Mouse (Mus musculus) CD4-positive helper T cell, adult 2 months (primary cell): ENCODE data around the gene Cdk2ap2.
"Not testable (repeated sequence)": the region's sequence is repeated elsewhere in the genome, so short reads cannot be mapped to it uniquely, and the experiment has no call there.

Source experiments
- DNase-seq: peaks from one replicate; pipeline ENCODE4 v3.0.0-alpha.2; 2012; ENCODE audit warnings: low read depth, missing footprints, low spot score

The Cdk2ap2 gene

GRCm38 (mm10) chr19:4066877-4067276, 30.1 kb upstream of the Cdk2ap2 start:
- DNase-seq, result no peak

DNA sequence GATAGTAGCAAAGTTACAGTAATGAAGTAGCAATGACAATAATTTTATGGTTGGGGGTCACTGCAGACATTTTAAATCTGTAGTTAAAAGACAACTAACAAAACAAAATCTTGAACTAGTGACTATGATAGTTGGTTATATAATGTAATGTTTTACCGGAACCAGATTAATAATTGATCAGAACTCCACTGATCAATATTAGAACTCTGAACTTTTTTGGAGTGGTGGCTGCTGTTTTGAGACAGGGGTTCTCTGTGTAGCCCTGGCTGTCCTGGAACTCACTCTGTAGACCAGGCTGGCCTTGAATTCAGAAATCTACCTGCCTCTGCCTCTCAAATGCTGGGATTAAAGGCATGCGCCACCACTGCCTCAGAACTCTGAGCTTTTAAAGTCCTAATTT, 28.7 kb upstream of the Cdk2ap2 start:
- DNase-seq, result not testable (repeated sequence)

- DNase-seq, result no peak
Observed at GRCm38 (mm10) chr19:4068717-4069410, 28.1 kb upstream of the Cdk2ap2 start.

DNA sequence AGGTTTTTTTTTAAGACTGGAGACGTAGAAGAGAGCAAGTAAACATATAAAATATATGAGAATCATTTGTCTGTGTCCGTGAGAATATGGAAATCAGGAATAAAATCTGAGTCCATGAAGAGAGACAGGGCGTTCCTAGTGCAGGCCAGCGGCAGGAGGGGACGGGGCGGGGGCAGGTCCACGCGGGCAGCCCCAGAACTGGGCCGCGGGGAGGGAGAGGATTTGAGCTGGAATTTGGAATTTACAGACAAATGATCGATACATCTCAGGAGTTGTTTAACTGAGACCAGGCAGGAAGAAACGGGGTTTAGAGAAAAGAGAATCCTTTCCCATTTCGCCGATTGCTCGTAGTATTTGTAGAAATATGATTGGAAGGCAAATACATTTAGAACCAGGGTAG, 26.7 kb upstream of the Cdk2ap2 start:
- DNase-seq, result no peak

GRCm38 (mm10) chr19:4070756-4071155, 26.2 kb upstream of the Cdk2ap2 start:
- no peak for DNase-seq

GRCm38 (mm10) chr19:4071406-4071805, 25.6 kb upstream of the Cdk2ap2 start:
- DNase-seq, result no peak

DNA sequence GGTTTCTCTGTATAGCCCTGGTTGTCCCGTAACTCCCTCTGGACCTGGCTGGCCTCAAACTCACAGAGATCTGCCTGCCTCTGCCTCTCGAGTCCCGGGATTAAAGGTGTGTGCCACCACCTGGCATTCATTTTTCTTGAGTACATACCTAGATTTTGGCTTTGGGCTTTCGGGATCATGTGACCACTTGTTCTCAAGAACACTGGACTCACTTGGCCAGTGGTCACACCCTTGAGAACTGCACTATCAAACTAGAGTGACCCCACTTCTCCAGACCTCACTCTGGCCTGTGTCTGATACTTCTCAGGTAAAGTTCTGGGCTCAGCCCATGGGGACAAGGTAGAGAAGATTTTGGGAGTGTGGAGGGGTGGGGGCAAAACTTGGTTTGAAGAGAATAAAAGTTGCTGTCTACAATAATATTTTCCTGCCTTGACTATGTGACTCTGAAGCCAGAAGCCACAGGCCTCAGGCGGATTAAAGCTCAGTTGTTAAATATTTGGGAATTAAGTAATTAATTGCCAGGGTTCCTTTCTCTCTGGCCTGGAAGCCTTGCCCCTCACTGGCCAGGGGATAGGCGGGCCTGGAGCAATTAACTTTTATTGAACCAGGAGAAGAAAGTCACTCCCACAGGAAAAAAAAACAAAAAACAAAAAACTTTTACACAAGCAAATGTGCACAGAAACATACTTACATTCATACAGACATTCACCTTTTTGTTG, 24.1 kb upstream of the Cdk2ap2 start:
- DNase-seq, result no peak

DNA sequence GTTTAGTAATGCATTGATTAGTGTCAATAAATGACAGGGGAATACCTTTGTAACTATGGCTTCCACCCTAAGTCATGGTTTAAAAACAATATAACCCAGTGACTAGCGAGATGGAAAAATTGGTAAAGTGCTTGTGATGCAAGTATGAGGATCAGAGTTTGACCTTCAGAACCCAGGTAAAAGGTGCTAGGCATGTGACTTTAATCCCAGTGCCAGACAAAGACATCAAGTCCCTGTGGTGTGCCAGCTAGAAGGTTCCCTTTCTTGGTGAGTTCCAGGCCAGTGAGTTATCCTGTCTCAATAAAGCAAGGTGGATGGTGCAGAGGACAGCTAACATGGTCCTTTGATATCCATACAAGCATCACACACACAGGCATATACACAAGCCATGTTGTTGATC, 21.5 kb upstream of the Cdk2ap2 start:
- no peak for DNase-seq

DNA sequence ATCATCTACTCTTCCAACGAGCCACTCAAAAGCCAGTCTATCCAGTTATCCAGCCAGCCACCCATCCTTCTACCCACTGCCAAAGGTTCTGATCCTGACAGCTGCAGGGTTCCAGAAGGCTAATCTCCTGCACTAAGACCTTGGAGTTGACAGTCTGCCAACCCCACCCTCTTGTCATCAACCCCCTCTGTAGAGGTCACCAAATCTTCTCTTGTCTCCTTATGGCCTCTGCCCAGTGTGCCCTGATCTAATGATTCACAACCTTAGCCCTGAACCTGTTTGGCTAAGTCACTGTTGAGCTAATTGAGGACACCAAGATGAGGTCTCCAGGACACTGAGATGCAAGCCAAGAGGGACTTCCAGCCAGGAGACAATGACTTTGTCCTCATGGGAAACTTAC, 17.4 kb upstream of the Cdk2ap2 start:
- no peak for DNase-seq

DNA sequence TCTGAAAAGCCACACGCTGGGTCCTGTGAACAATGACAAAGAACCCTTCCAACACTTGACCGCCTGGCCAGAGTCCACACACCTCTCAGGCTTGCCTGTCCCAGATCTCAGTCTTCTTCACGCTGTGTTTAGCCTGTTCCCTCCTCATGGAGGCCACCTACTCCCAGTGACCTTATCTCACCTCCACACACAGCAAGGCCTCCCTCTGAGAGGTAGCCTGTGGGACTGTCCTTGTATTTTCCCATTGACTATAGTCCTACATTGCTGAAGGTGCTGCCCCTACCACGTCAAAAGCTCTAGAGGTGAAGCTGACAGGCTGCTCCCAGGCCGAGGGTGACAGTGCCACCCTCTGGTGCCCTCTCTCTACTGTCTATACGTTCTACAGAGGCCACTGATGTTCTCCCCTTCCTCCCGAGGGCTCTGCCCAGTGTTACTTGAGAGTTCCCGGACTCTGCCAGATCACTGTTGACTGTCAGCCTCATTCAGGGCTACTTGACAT, 16.4 kb upstream of the Cdk2ap2 start:
- peak; percentile 75 for DNase-seq

DNA sequence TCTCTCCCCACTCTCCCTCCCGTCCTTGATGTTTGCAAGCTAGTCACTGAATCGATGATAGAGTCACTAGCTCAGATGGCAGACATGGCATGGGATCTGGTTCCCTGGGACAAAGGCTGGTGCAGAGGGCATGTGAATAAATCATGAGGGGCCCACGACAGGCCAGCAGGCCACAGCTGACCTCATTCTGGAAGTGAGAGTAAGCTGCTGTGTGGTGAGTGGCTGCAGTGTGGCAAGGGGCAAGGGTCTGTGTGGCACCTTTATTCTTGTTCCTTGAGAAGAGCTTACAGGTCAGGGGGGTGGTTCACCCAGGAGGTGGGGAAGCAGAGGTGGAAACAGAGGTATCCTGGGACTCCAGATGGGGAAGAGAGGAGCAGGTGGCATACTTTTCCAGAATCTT, 15.6 kb upstream of the Cdk2ap2 start, which contains the start of gene Cabp2:
TSS of gene Cabp2 (plus strand) at position 185 of the 400 bp plus-strand sequence.
- no peak for DNase-seq

- no peak for DNase-seq
Observed at GRCm38 (mm10) chr19:4082219-4082965, 14.6 kb upstream of the Cdk2ap2 start.

- DNase-seq, result no peak
Observed at GRCm38 (mm10) chr19:4083316-4083715, 13.7 kb upstream of the Cdk2ap2 start.

- no peak for DNase-seq
Observed at GRCm38 (mm10) chr19:4083826-4084225, 13.2 kb upstream of the Cdk2ap2 start.

DNA sequence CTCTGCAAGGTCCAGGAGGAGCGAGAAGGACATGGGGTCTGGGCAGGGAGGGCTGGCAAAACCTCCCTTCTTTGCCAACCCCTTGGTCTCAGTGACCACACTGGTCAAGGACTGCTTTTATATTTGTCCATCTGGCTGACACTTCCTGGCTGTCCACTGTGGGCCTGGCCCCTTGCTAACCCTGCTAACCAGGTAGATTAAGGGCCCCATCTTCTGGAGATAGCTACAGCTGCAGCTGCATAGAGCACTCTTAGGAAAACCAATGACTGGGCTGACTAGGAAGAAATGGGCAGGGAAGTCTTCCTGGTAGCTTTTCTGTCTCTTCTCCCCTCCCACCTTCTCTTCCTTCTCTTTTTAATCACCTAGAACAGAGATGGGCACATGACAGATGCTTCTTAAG, 12.0 kb upstream of the Cdk2ap2 start:
- no peak for DNase-seq

- no peak for DNase-seq
Observed at GRCm38 (mm10) chr19:4086156-4086555, 10.8 kb upstream of the Cdk2ap2 start.

- DNase-seq, result no peak
Observed at GRCm38 (mm10) chr19:4087090-4087489, 9.9 kb upstream of the Cdk2ap2 start.

GRCm38 (mm10) chr19:4088146-4088545, 8.8 kb upstream of the Cdk2ap2 start:
- DNase-seq, result no peak

DNA sequence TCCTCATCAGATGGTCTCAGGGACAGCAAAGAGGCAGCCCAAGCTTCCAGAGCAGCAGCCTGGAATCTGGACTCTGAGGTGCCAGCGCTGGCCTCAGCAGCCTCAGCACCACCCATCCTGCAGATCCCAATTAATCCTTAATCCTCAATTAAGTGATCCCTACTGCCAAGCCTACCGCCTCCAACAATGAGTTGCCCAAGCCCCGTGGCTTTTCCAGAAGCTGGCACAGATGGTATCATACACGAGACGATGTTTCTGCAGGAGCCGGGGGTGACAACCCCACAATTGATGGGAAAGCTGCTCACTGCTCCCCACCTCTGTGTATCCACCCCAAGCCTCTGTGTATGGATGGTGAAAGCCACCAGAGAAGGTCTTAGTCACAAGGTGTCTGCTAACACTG, 7.9 kb upstream of the Cdk2ap2 start:
- DNase-seq, result no peak

- no peak for DNase-seq
Observed at GRCm38 (mm10) chr19:4090446-4090845, 6.5 kb upstream of the Cdk2ap2 start.

- DNase-seq, result no peak
Observed at GRCm38 (mm10) chr19:4091383-4091782, 5.6 kb upstream of the Cdk2ap2 start.

DNA sequence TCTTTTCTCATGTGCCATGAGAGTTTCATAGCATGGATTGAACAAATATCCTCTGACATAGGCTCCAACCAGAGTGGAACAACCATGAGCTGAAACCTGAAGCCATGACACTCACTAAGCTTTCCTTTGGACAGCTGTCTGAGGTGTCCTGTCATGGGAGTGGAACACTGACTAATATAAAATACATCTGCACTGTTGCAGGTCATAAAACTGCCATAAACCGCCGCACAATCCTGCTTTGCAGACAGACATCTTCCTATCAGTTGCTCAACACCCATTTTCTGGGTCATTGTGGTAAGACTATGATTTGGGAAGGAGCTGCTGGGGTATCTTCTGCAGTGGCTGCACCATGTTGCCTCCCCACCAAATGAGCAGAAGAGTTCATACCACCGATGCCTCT, 4.2 kb upstream of the Cdk2ap2 start:
- no peak for DNase-seq
